Mouse (Mus musculus) heart, postnatal 25 days (tissue): ENCODE results near the gene Angel2. TPM values are rescaled to one million over a fixed set of nuclear protein-coding genes. Genes with fewer than 3 reads are reported as not detected.
"Not testable (repeated sequence)": the region's sequence is repeated elsewhere in the genome, so short reads cannot be mapped to it uniquely, and the experiment has no call there.

Experiments used
- DNase-seq: peaks from one replicate; pipeline ENCODE4 v3.0.0; 2022; ENCODE audit warnings: low spot score
- intact Hi-C: fragments of 180-260 bp; cut with DNase I; formaldehyde crosslinking; loops from one replicate; pipeline ENCODE4 v1.15.1; 2025
- total RNA-seq, 2 experiments: library from RNA; stranded (reverse); gene quantifications; 2 replicates each; pipeline ENCODE4 v1.2.3; 2021

Gene Angel2
- 10 to 100 TPM; 26.6 to 28.3 TPM for total RNA-seq

- intact Hi-C loops, DNase-seq: not testable (repeated sequence)
Observed at GRCm38 (mm10) chr1:190924812-190925211, at the start of gene Angel2. TSS of gene Angel2 (plus strand) at chr1:190925112.

GRCm38 (mm10) chr1:190875751-190876150 is 49.2 kb upstream of the Angel2 start:
- no peak for DNase-seq
- intact Hi-C loops, result no loop called here

GRCm38 (mm10) chr1:190880638-190881037 is 44.3 kb upstream of the Angel2 start:
- intact Hi-C loops, result loop anchor here (1.0 kb wide), 1 partner anchor 48 kb away; no protein-coding TSS in a partner anchor
- DNase-seq, result no peak

GRCm38 (mm10) chr1:190881422-190881821 is 43.5 kb upstream of the Angel2 start:
- no peak for DNase-seq
- intact Hi-C loops, result loop anchor here (1.0 kb wide), 1 partner anchor 49 kb away; no protein-coding TSS in a partner anchor

GRCm38 (mm10) chr1:190886014-190886413 is 38.9 kb upstream of the Angel2 start:
- no peak for DNase-seq
- intact Hi-C loops, result no loop called here

GRCm38 (mm10) chr1:190888031-190888430 is 36.9 kb upstream of the Angel2 start:
- intact Hi-C loops, result no loop called here

GRCm38 (mm10) chr1:190888646-190889045 is 36.3 kb upstream of the Angel2 start:
- intact Hi-C loops, result no loop called here
- DNase-seq, result no peak

More at GRCm38 (mm10) chr1:190888031-190888430, 36.9 kb upstream of the Angel2 start:
- no peak for DNase-seq

GRCm38 (mm10) chr1:190893559-190894167 is 31.2 kb upstream of the Angel2 start:
- intact Hi-C loops, result no loop called here
- DNase-seq, result no peak

GRCm38 (mm10) chr1:190898186-190898585 is 26.7 kb upstream of the Angel2 start:
- intact Hi-C loops, result no loop called here
- no peak for DNase-seq

- intact Hi-C loops, result no loop called here
- DNase-seq, result no peak
Observed at GRCm38 (mm10) chr1:190898899-190899575, 25.9 kb upstream of the Angel2 start.

- intact Hi-C loops, result no loop called here
- no peak for DNase-seq
Observed at GRCm38 (mm10) chr1:190901082-190901481, 23.8 kb upstream of the Angel2 start.

GRCm38 (mm10) chr1:190904136-190904535 is 20.8 kb upstream of the Angel2 start:
- intact Hi-C loops, result no loop called here
- DNase-seq, result no peak

- no peak for DNase-seq
- intact Hi-C loops, result no loop called here
Observed at GRCm38 (mm10) chr1:190904714-190905113, 20.2 kb upstream of the Angel2 start.

GRCm38 (mm10) chr1:190910836-190911235 is 14.1 kb upstream of the Angel2 start:
- intact Hi-C loops, result no loop called here
- DNase-seq, result no peak

GRCm38 (mm10) chr1:190911415-190912123 is 13.3 kb upstream of the Angel2 start, which contains the start of gene Rps6kc1:
TSS of gene Rps6kc1 (minus strand) at chr1:190911770.
- intact Hi-C loops, result loop anchor here (2.0 kb wide), 1 partner anchor 15 kb away; no protein-coding TSS in a partner anchor

GRCm38 (mm10) chr1:190912623-190913022 is 12.3 kb upstream of the Angel2 start:
- no peak for DNase-seq
- intact Hi-C loops, result loop anchor here (2.0 kb wide), 1 partner anchor 14 kb away; no protein-coding TSS in a partner anchor

More at GRCm38 (mm10) chr1:190911415-190912123, 13.3 kb upstream of the Angel2 start, which contains the start of gene Rps6kc1:
- peak; percentile 57 for DNase-seq

- intact Hi-C loops, result no loop called here
- DNase-seq, result no peak
Observed at GRCm38 (mm10) chr1:190918938-190919337, 6.0 kb upstream of the Angel2 start.

GRCm38 (mm10) chr1:190919725-190920469 is 5.0 kb upstream of the Angel2 start:
- intact Hi-C loops, result no loop called here
- DNase-seq, result no peak

GRCm38 (mm10) chr1:190927311-190927710 is 2.4 kb downstream of the Angel2 start:
- no peak for DNase-seq
- intact Hi-C loops, result loop anchor here (2.0 kb wide), 1 partner anchor 15 kb away; no protein-coding TSS in a partner anchor
